Mouse (Mus musculus): ENCODE results near the gene Slc24a2. TPM values are rescaled to one million over a fixed set of nuclear protein-coding genes. Genes with fewer than 3 reads are reported as not detected.

Slc24a2 gene
- 54.0 and 59.6 TPM in 2 replicates for polyA plus RNA-seq (2012; rRNA removed)

- DNase-seq (ENCODE audit: extremely low spot score in 1 of 2, low spot score in 1 of 2): peak in 1 of 2 experiments; percentile 63
These were observed at the start of gene Slc24a2 for GRCm38 (mm10) chr4:87229960-87230551. Gene Slc24a2, minus strand, starts transcription at chr4:87230477.

GRCm38 (mm10) chr4:87274825-87275224, 44.5 kb upstream of the Slc24a2 start:
- DNase-seq (ENCODE audit: extremely low spot score in 1 of 2, low spot score in 1 of 2): no peak

DNA sequence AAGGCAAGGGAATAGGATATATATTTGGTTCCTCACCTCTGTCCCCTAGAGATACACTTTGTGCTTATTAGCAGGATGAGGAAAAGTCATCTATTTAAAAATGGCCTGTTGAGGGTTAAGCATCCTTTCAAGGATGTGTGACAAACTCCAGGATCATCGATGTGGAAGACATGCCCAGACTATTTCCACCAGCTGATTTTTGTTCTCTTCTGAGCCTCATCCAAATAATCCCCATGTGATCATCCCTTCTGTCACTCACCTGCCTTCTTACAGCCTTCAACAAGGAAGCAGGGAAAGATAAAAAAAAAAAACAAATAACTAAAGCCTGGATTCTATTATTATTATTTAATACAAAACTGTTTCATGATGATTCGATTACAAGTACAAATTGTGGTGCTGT, 44.0 kb upstream of the Slc24a2 start:
- no peak for DNase-seq (ENCODE audit: extremely low spot score in 1 of 2, low spot score in 1 of 2)

DNA sequence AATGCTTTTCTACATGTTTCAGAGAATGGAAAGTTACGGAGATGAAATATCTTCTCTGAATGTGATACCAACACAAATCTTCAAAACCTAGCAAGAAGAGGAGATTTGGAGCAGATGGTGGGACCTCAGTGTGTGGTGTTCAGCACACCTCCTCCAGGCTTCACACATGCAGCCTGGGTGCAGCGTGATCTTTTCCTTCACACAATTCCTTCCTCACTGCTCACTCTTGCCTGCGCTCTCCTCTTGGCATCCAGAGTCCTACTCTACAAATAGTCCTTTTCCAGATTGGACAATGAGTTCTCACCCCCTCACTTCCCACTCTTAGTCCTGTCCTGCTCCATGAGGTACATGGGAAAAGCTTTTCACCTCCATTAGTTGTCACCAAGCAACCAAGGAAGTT, 43.2 kb upstream of the Slc24a2 start:
- DNase-seq (ENCODE audit: extremely low spot score in 1 of 2, low spot score in 1 of 2): peak; percentile 77 to 79

GRCm38 (mm10) chr4:87229224-87229959, 885 bp downstream of the Slc24a2 start:
- DNase-seq (ENCODE audit: extremely low spot score in 1 of 2, low spot score in 1 of 2): no peak

GRCm38 (mm10) chr4:87221586-87221985, 8.7 kb downstream of the Slc24a2 start:
- DNase-seq (ENCODE audit: extremely low spot score in 1 of 2, low spot score in 1 of 2): no peak

DNA sequence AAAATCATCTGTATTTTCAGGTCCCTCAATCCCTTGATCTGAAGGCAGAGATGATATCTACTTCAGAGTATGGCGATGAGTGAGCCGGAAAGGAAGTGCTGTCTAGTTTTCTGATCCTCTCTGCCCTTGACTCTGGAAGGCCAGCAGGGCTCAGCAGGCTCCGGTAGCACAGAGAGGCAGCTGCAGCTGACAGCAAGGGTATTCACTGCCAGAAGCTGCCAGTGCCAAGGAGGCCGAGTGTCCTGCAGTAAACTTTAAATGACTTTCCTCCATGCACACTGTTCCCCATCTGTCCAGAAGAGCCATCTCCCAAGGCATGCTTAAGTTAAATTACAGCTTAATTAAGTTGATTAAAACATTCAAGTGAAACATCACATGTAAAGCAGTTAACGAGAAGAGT, 12.1 kb downstream of the Slc24a2 start:
- no peak for DNase-seq (ENCODE audit: extremely low spot score in 1 of 2, low spot score in 1 of 2)

- DNase-seq (ENCODE audit: extremely low spot score in 1 of 2, low spot score in 1 of 2): no peak
These were observed 18.8 kb downstream of the Slc24a2 start for GRCm38 (mm10) chr4:87211344-87211978.

- no peak for DNase-seq (ENCODE audit: extremely low spot score in 1 of 2, low spot score in 1 of 2)
These were observed 19.7 kb downstream of the Slc24a2 start for GRCm38 (mm10) chr4:87210533-87210932.

DNA sequence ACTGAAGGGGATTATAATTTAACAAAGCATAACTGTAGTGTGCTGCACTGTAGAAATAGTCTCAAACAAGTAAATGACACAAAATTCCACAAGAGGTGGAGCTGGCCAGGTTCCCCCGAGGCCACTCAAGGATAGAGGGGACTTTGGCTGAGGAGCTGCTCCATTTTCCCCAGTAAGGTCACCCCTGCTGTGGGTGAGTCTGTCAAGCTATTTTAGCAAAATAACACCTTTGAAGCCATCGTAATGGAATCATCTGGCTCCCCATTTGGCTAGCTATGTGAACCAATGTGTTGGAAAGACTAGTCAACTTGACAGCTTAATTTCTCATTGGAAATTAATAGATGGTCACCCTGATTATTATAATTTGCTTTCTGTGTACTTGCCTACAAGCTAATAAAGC, 28.2 kb downstream of the Slc24a2 start:
- no peak for DNase-seq (ENCODE audit: extremely low spot score in 1 of 2, low spot score in 1 of 2)

DNA sequence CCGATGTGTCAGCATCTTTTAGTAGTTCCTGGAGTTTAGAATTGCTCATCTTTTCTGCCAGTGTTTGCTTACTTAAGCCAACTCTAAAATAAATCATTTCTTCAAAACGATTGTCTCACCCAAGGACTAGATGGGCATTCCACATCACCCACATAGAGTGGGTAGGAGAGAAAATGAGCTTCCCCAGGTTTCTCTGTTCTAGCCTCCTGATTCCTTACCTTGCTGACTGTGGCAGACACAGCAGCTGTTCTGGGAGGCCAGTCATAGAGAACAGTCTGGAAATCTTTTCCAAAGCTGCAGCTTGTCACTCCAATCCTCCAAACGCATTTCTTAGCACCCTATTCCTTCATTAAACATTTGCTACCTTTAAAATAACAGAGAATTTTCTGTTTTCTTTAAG, 29.0 kb downstream of the Slc24a2 start:
- peak in 1 of 2 experiments; percentile 30 for DNase-seq (ENCODE audit: extremely low spot score in 1 of 2, low spot score in 1 of 2)

GRCm38 (mm10) chr4:87184147-87184930, 45.9 kb downstream of the Slc24a2 start:
- no peak for DNase-seq (ENCODE audit: extremely low spot score in 1 of 2, low spot score in 1 of 2)

- DNase-seq (ENCODE audit: extremely low spot score in 1 of 2, low spot score in 1 of 2): no peak
These were observed 53.2 kb downstream of the Slc24a2 start for GRCm38 (mm10) chr4:87177116-87177515.

DNA sequence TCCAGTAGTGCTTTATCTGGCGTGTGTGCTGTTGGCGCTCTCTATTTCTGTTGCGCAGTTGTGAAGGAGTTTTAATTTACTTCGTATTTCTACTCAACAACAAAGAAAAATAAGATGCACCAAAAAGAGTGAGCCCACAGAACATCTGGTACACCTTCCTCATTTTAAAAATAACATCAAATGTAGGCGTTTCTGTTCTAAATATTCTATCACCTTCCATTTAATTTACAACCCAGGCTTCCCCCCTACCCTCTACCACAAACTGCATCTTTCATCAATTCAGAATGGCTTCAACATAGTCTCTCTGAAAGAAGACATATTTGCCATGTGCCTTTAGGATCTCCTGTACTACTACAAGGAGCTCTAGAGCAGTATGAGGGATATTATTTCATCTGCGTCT, 66.3 kb downstream of the Slc24a2 start:
- DNase-seq (ENCODE audit: extremely low spot score in 1 of 2, low spot score in 1 of 2): peak in 1 of 2 experiments; percentile 45

- peak in 1 of 2 experiments; percentile 43 for DNase-seq (ENCODE audit: extremely low spot score in 1 of 2, low spot score in 1 of 2)
These were observed 72.2 kb downstream of the Slc24a2 start for GRCm38 (mm10) chr4:87158053-87158452.

DNA sequence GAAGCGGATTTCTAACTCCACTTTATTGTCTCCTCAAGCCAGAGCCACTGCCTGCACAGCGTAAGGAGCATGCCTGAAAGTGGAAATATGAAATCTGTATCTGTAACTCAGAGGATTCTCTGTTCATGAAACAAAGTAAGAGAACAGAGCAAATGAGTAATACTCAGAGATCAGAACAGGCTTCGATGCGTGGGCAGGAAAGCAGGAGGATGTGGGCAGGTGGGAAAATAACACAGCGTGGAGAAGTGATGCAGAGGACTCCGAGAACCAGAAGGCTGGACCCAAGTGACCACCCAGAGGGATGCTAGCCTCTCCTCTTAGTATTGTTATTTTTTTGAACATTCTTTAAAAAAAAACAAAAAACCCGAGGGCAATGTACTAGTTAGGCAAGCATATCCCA, 78.3 kb downstream of the Slc24a2 start:
- peak in 1 of 2 experiments; percentile 64 for DNase-seq (ENCODE audit: extremely low spot score in 1 of 2, low spot score in 1 of 2)

DNA sequence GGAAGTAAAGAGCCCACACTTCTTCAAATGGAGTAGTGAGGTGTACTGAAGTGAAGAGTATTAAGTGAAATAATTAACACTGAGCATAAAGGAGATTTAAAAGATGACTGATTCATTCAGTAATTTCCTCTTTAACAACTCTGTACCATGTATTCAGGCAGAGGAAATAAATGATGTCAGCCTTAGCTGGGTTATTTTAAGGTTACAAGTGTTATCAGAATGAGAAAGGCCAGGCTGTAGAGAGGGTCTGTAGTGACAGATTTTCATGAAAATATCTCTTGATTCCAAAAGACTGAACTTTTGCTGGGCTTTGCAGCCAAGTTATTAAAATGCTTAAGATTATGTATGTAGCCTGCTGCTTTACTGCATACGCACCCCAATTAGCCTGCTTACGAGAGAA, 80.7 kb downstream of the Slc24a2 start:
- DNase-seq (ENCODE audit: extremely low spot score in 1 of 2, low spot score in 1 of 2): no peak

DNA sequence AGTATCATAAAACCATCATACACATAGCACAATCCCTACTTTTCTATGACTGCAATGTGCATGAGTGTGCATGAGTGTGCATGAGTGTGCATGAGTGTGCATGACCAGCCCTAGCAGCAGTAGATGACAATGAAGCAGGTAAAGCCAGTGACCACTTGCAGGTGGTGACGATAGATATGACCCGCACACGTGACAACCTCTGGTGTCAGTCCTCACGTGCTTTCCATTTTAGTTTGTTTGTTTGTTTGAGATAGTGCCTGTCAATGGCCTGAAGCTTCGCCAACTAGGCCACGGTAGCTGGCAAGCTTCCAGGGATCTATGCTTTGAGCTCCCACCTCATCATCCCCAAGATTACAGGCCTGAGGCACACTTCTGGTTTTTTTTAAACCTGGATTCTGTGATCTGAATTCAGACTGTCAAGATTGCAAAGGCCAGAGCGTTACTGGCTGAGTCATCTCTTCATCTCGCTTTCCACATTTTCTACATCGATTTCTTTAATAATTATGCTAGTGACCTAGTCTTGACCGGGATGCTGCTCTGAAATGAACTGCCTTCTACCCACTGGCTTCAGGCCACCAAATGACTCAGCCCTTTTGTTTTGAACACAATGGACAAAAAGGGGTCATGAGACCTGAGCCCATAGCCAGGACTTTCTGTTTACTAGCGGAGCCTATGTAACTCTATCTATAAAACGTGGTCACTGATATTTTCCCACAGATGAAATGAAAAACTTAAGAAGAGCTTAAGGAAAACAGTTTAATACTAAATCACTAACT, 88.5 kb downstream of the Slc24a2 start:
- peak in 1 of 2 experiments; percentile 45 for DNase-seq (ENCODE audit: extremely low spot score in 1 of 2, low spot score in 1 of 2)

DNA sequence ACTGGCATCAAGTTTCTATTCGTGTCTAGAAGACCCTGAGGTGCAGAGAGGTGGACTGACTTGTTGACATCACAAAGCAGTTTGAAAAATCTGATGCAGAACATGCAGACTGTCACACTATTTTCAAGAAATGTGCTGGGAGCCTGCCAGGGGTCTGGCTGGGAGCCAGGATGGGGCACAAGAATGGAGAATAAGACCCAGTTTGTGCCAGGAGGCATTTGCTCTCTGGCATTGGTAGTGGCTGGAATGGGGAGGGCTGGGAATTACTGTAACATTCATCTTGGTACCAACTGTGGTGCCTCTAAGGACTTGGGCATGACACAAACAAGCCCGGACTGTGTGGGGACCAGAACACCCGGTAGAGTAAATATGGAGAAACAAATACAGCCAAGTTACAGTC, 89.4 kb downstream of the Slc24a2 start:
- DNase-seq (ENCODE audit: extremely low spot score in 1 of 2, low spot score in 1 of 2): peak in 1 of 2 experiments; percentile 62

GRCm38 (mm10) chr4:87132525-87132924, 97.8 kb downstream of the Slc24a2 start:
- no peak for DNase-seq (ENCODE audit: extremely low spot score in 1 of 2, low spot score in 1 of 2)

All from frontal cortex, adult 2 months (tissue).